Mouse (Mus musculus) liver, embryonic 14.5 days (tissue): ENCODE results near the gene Reln. TPM values are rescaled to one million over a fixed set of nuclear protein-coding genes. Genes with fewer than 3 reads are reported as not detected.

Experiments used
- ATAC-seq: fragments of 200-750 bp; cut with Nextera tagmentation; 2 replicates; pipeline ENCODE4 v1.8.0; 2017; ENCODE audit warnings: moderate number of reproducible peaks, mild to moderate bottlenecking, moderate library complexity; ENCODE audit not compliant: insufficient read depth
- DNase-seq, 3 experiments: peaks; one replicate each; pipeline ENCODE4 v3.0.0-alpha.2; 2012 to 2013; ENCODE audit warnings: low read depth in 3 of 3, low spot score in 3 of 3
- H3K27ac ChIP-seq: fragments of 300-500 bp; sonication (generic); 2 replicates; pipeline ENCODE4 v1.5.1; 2014; ENCODE audit warnings: moderate library complexity, mild to moderate bottlenecking, control low read depth, inconsistent platforms
- H3K27me3 ChIP-seq: fragments of 300-500 bp; sonication (generic); 2 replicates; pipeline ENCODE4 v1.6.1; 2014; ENCODE audit warnings: mild to moderate bottlenecking, low read length, moderate library complexity; ENCODE audit not compliant: control insufficient read depth, insufficient read depth
- H3K36me3 ChIP-seq: fragments of 300-500 bp; sonication (generic); replicated peaks from 2 replicates; pipeline ENCODE4 v1.6.1; 2014; ENCODE audit warnings: low read depth; ENCODE audit not compliant: control insufficient read depth, insufficient read depth
- H3K4me1 ChIP-seq, 2 experiments: fragments of 200-500 bp in 1 of 2; fragments of 300-500 bp in 1 of 2; sonication (generic) in 1 of 2; replicated peaks; 2 replicates each; pipeline ENCODE4 v1.6.1; 2012 to 2014; ENCODE audit warnings: antibody characterized with exemption in 1 of 2, inconsistent platforms in 1 of 2, low read length in 1 of 2; ENCODE audit not compliant: control insufficient read depth in 2 of 2, insufficient read depth in 2 of 2
- H3K4me2 ChIP-seq: fragments of 300-500 bp; sonication (generic); 2 replicates; pipeline ENCODE4 v1.6.1; 2014; ENCODE audit warnings: low read depth, mild to moderate bottlenecking, control low read depth, moderate library complexity
- H3K4me3 ChIP-seq, 2 experiments: fragments of 200-500 bp in 1 of 2; fragments of 300-500 bp in 1 of 2; sonication (generic) in 1 of 2; 2 replicates each; pipeline ENCODE4 v1.5.1; 2012 to 2014; ENCODE audit warnings: low read depth in 2 of 2, low read length in 2 of 2, mild to moderate bottlenecking in 2 of 2, control low read depth in 1 of 2, inconsistent platforms in 1 of 2, moderate library complexity in 1 of 2; ENCODE audit not compliant: insufficient read depth in 1 of 2
- H3K9ac ChIP-seq: fragments of 300-500 bp; sonication (generic); replicated peaks from 2 replicates; pipeline ENCODE4 v1.6.1; 2014; ENCODE audit warnings: mild to moderate bottlenecking, control low read depth, moderate library complexity
- H3K9me3 ChIP-seq: fragments of 300-500 bp; sonication (generic); 2 replicates; pipeline ENCODE4 v1.6.1; 2016; ENCODE audit warnings: low read length, mixed read lengths; ENCODE audit not compliant: control insufficient read depth
- CTCF ChIP-seq: IDR thresholded peaks from 2 replicates; pipeline ENCODE4 v1.5.1; 2016; ENCODE audit warnings: antibody characterized with exemption, low read depth, control low read depth
- EP300 ChIP-seq: IDR thresholded peaks from 2 replicates; pipeline ENCODE4 v1.6.1; 2016; ENCODE audit warnings: antibody characterized with exemption, low read depth
- WGBS: fragments of 180-500 bp; shearing (Covaris S2); extraction: QIAGEN DNeasy Blood & Tissue Kit; methylation state at CpG from one replicate; pipeline ENCODE4 v1.1.7; 2014; ENCODE audit not compliant: insufficient replicate concordance; 5-methylcytosine and 5-hydroxymethylcytosine counted together
- polyA plus RNA-seq, 2 experiments: library from polyadenylated mRNA; depleted of rRNA in 1 of 2; stranded (reverse) in 1 of 2; unstranded in 1 of 2; fragments of >200 nt; fragmentation: Nextera tagmentation in 1 of 2; extraction: Ambion mirVana in 1 of 2; gene quantifications; 2 replicates each; pipeline versions ENCODE4 v1.2.1 to v1.2.3; 2012 to 2014

Reln gene
- polyA plus RNA-seq, 2 experiments = 25.7 to 38.7 TPM

- no peak overlapping the region for H3K4me3 ChIP-seq
- WGBS = 52% methylated on average over 10 of the region's 10 CpGs
- H3K27ac ChIP-seq = no peak overlapping the region
- no peak for DNase-seq
- H3K9ac ChIP-seq = no peak overlapping the region
- H3K9me3 ChIP-seq = no peaks in the 10 kb centered on the region
- H3K36me3 ChIP-seq = no peaks in the 10 kb centered on the region
- no peak for ATAC-seq
- no peaks in the 10 kb centered on the region for H3K4me1 ChIP-seq
- no peaks in the 10 kb centered on the region for H3K27me3 ChIP-seq
- H3K4me2 ChIP-seq = no peak overlapping the region
- TF ChIP-seq CTCF (no peak), EP300 (no peak)
Measured at GRCm38 (mm10) chr5:22164060-22164934, 180.2 kb downstream of the Reln start.

- WGBS = 15% methylated on average over 2 of the region's 2 CpGs
Measured at GRCm38 (mm10) chr5:22160935-22161334, 183.6 kb downstream of the Reln start.

GRCm38 (mm10) chr5:22158754-22159153, 185.7 kb downstream of the Reln start:
- WGBS = 66% methylated on average over 11 of the region's 11 CpGs
- Histone ChIP-seq H3K36me3 (no peaks in the 10 kb centered on the region), H3K4me2 (no peak overlapping the region), H3K27me3 (no peaks in the 10 kb centered on the region), H3K9me3 (no peaks in the 10 kb centered on the region), H3K4me1 (no peaks in the 10 kb centered on the region), H3K9ac (no peak overlapping the region), H3K4me3 (no peak overlapping the region), H3K27ac (no peak overlapping the region)
- DNase-seq = no peak
- TF ChIP-seq EP300 (no peak), CTCF (no peak)
- ATAC-seq = no peak

More at GRCm38 (mm10) chr5:22160935-22161334, 183.6 kb downstream of the Reln start:
- Histone ChIP-seq H3K27me3 (no peaks in the 10 kb centered on the region), H3K9ac (no peak overlapping the region), H3K27ac (no peak overlapping the region), H3K4me2 (no peak overlapping the region), H3K36me3 (no peaks in the 10 kb centered on the region), H3K4me3 (no peak overlapping the region), H3K4me1 (no peaks in the 10 kb centered on the region), H3K9me3 (no peaks in the 10 kb centered on the region)
- no peak for DNase-seq
- ATAC-seq = no peak
- no peak for TF ChIP-seq EP300
- TF ChIP-seq CTCF = no peak

DNA sequence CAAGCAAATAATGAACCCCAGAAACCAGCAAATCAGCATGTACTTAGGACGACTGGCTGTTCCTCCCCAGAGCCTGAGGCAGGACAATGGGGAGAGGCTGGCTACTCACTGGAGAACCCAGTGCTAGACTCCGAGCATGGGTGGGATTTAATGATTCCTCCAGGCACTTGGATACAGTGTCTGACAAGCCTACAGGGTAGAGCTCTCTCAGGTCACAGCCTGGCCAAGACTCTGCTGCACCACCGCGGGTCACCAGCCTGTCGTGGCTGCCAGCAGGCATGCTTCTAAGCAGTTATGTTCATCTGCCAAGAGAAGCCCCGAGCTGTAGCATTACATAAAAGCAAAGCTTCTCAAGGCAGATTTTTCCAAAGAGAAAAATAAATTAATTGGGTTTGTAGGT, 190.9 kb downstream of the Reln start:
- TF ChIP-seq EP300 = no peak
- TF ChIP-seq CTCF = no peak
- no peak overlapping the region for H3K4me2 ChIP-seq
- no peaks in the 10 kb centered on the region for H3K36me3 ChIP-seq
- DNase-seq (no peak), ATAC-seq (no peak)
- H3K9me3 ChIP-seq = no peaks in the 10 kb centered on the region
- H3K27ac ChIP-seq = no peak overlapping the region
- H3K4me3 ChIP-seq = no peak overlapping the region
- 63% methylated on average over 6 of the region's 6 CpGs for WGBS
- no peaks in the 10 kb centered on the region for H3K4me1 ChIP-seq
- H3K9ac ChIP-seq = no peak overlapping the region
- no peaks in the 10 kb centered on the region for H3K27me3 ChIP-seq

GRCm38 (mm10) chr5:22141821-22142220, 202.7 kb downstream of the Reln start:
- TF ChIP-seq EP300 (no peak), CTCF (no peak)

More at GRCm38 (mm10) chr5:22141821-22142220, 202.7 kb downstream of the Reln start:
- H3K27me3 ChIP-seq = no peaks in the 10 kb centered on the region
- H3K9me3 ChIP-seq = no peaks in the 10 kb centered on the region; the same call in 1 of the 2 replicates
- no peak overlapping the region for H3K4me2 ChIP-seq
- no peak for ATAC-seq
- H3K9ac ChIP-seq = no peak overlapping the region
- 57% methylated on average over 4 of the region's 4 CpGs for WGBS
- no peaks in the 10 kb centered on the region for H3K4me1 ChIP-seq
- no peak overlapping the region for H3K4me3 ChIP-seq
- DNase-seq = no peak
- no peak overlapping the region for H3K27ac ChIP-seq
- no peaks in the 10 kb centered on the region for H3K36me3 ChIP-seq
